Mouse (Mus musculus): ENCODE measurements around the gene 2510039O18Rik. TPM values are rescaled to one million over a fixed set of nuclear protein-coding genes. Genes with fewer than 3 reads are reported as not detected.

Gene 2510039O18Rik
- total and polyA plus RNA-seq, 3 experiments: 38.9 to 41.9 (median 41.2) TPM

DNA sequence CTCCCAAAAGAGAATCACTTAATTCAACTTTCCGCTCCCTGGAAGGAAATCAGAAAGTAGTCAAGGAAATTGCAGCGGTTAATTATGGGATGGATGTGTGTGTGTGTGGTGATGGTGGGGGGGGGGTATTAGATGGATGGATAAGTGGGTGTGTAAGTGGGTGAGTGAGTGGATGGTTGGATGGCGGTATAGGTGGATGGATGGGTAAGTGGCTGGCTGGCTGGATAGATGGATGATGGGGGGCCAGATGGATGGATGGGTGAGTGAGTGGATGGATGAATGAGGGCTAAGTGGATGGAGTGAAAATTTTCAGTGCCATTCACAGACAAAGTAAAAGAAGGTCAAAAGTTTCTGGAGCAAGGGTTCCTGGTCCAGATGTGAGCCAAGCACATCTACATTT, 3.7 kb upstream of the 2510039O18Rik start:
- Histone ChIP-seq H3K27ac (peak overlapping the region; percentile 94), H3K27me3 (ENCODE audit: control insufficient read depth, insufficient read depth, low read length) (no peaks in the 10 kb centered on the region), H3K79me2 (replicated peaks; ENCODE audit: control insufficient read depth, insufficient read depth, low read length) (peaks cover 5% of the 10 kb centered on the region), H3K36me3 (ENCODE audit: control insufficient read depth, insufficient read depth, low read length) (peaks cover 6% of the 10 kb centered on the region), H3K4me1 (ENCODE audit: control insufficient read depth, insufficient read depth, low read length) (peaks cover 38% of the 10 kb centered on the region), H3K9ac (ENCODE audit: low read depth, low read length) (peak overlapping the region; percentile 73), H3K4me3 (peak overlapping the region; percentile 96)
- 37% methylated on average over 3 of the region's 3 CpGs for WGBS
- DNase-seq: peak in 1 of 2 experiments; percentile 20
- intact Hi-C loops (cut with DNase I): loop anchor here (2.0 to 5.0 kb wide), 2 partner anchors 32 to 70 kb away; partner anchors contain the start of genes Fv1, Mfn2 and Miip
- TF ChIP-seq CTCF (IDR thresholded peaks at IDR 0.05) (no peak), POLR2A (IDR thresholded peaks at IDR 0.05; ENCODE audit: insufficient read depth, low read depth, low read length) (no peak), EP300 (IDR thresholded peaks at IDR 0.05; ENCODE audit: insufficient read depth, low read depth, low read length) (no peak)

DNA sequence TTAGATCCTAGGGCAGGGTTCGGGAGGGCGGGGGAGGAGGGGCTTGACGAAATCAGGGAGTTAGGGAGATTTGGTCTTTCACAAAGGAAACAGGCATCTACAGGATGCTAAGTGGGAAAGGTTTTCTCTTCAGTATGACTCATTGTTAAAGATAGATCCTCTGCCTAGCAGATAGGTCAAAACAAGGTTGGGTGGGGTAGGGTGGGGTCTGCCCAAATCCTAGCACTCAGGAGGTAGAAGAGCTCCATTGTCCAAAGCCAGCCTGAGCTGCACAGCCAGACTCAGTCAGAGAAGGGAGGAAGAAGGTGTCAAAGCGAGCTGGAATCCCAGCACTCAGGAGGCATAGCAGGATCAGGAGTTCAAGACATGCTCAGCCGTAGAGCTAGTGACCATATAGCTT, 3.2 kb upstream of the 2510039O18Rik start:
- Histone ChIP-seq H3K9ac (ENCODE audit: low read depth, low read length) (no peak overlapping the region), H3K4me3 (peak overlapping the region; percentile 21; the same call in 1 of the 2 replicates), H3K36me3 (ENCODE audit: control insufficient read depth, insufficient read depth, low read length) (peaks cover 10% of the 10 kb centered on the region), H3K79me2 (replicated peaks; ENCODE audit: control insufficient read depth, insufficient read depth, low read length) (peaks cover 5% of the 10 kb centered on the region), H3K27me3 (ENCODE audit: control insufficient read depth, insufficient read depth, low read length) (no peaks in the 10 kb centered on the region), H3K4me1 (ENCODE audit: control insufficient read depth, insufficient read depth, low read length) (peaks cover 42% of the 10 kb centered on the region), H3K27ac (peak overlapping the region; percentile 94)
- WGBS: 44% methylated on average over 5 of the region's 5 CpGs
- TF ChIP-seq POLR2A (IDR thresholded peaks at IDR 0.05; ENCODE audit: insufficient read depth, low read depth, low read length) (no peak), EP300 (IDR thresholded peaks at IDR 0.05; ENCODE audit: insufficient read depth, low read depth, low read length) (no peak), CTCF (IDR thresholded peaks at IDR 0.05) (no peak)
- peak in 1 of 2 experiments; percentile 37 for DNase-seq
- intact Hi-C loops (cut with DNase I): loop anchor here (2.0 to 5.0 kb wide), 2 partner anchors 33 to 70 kb away; partner anchors contain the start of genes Fv1, Mfn2 and Miip

DNA sequence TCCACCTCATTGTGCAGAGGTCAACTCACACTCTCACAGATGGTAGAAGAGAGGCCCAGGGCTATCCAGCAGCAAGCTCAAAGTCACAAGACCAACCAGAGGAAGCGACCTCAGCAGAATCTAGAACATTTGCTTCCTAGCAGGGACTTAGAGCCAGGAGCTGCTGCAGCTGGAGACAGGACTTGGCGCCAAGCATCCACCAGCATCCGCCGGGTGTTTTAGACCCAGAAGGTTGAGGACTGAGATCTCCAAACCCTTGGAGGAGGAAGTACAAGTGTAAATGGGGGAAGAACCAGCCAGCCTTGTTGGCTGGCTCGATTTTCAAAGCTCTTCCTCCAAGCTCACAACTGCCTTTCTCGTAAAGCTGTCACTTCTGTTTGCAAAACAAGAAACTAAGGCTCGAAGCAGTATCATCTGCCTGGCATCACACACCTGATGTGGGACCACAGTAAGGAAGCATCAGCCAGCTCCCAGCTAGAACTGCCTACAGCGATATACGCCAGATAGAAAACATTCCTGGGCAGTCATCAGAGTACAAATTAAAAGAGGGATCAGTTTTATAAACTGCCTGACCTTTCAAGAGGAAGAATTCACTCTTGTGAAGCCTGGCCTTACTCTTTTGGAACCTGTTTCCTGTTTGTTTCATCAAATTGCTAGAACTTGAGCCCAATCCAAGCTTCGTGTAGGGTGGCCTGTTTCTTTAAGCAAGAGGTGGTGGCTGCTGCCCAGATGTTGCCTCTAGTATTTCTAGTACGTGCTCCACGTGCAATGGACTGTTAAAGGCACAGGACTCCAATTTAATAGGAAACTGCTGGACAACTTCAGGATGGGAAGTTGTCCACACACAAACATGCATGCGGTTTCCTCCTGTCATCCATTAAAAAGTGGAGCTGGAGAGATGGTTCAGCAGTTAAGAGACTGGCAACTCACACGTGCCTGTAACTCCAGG, 2.3 kb upstream of the 2510039O18Rik start:
- 23% methylated on average over 14 of the region's 14 CpGs for WGBS
- Histone ChIP-seq H3K27me3 (ENCODE audit: control insufficient read depth, insufficient read depth, low read length) (no peaks in the 10 kb centered on the region), H3K4me1 (ENCODE audit: control insufficient read depth, insufficient read depth, low read length) (peaks cover 38% of the 10 kb centered on the region), H3K9ac (ENCODE audit: low read depth, low read length) (no peak overlapping the region), H3K27ac (peak overlapping the region; percentile 94), H3K36me3 (ENCODE audit: control insufficient read depth, insufficient read depth, low read length) (peaks cover 13% of the 10 kb centered on the region), H3K4me3 (peak overlapping the region; percentile 17; the same call in 1 of the 2 replicates), H3K79me2 (replicated peaks; ENCODE audit: control insufficient read depth, insufficient read depth, low read length) (peaks cover 5% of the 10 kb centered on the region)
- TF ChIP-seq CTCF (IDR thresholded peaks at IDR 0.05) (no peak), POLR2A (IDR thresholded peaks at IDR 0.05; ENCODE audit: insufficient read depth, low read depth, low read length) (peak; percentile 38; the same call in 1 of the 2 replicates), EP300 (IDR thresholded peaks at IDR 0.05; ENCODE audit: insufficient read depth, low read depth, low read length) (peak; percentile 74; the same call in 1 of the 2 replicates)
- peak; percentile 74 to 84 for DNase-seq
- intact Hi-C loops (cut with DNase I): loop anchor here (5.0 kb wide), 1 partner anchor 71 kb away; the partner anchor contains the start of genes Fv1 and Miip

DNA sequence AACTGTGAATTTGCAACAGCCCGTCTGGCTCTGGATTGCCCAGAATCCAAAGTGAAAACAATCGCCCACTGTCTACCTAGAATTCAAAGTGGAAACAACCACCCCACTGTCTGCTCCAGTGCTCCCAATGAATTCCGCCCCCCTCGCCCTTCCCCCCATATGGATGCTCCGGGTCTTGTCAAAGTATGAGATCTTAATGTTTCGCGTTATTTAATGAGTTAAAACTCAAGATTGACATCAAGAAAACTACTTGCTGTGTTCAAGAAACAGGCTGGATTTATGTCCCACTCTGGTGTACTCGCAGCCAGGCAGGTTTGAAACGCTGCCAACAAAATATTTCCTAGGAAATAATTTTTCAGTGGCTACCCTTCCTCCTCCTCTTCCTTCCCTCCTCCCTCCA, 584 bp upstream of the 2510039O18Rik start:
- Histone ChIP-seq H3K9ac (ENCODE audit: low read depth, low read length) (no peak overlapping the region), H3K27me3 (ENCODE audit: control insufficient read depth, insufficient read depth, low read length) (no peaks in the 10 kb centered on the region), H3K27ac (peak overlapping the region; percentile 94), H3K4me3 (no peak overlapping the region), H3K36me3 (ENCODE audit: control insufficient read depth, insufficient read depth, low read length) (peaks cover 14% of the 10 kb centered on the region), H3K79me2 (replicated peaks; ENCODE audit: control insufficient read depth, insufficient read depth, low read length) (peaks cover 5% of the 10 kb centered on the region), H3K4me1 (ENCODE audit: control insufficient read depth, insufficient read depth, low read length) (peaks cover 26% of the 10 kb centered on the region)
- intact Hi-C loops (cut with DNase I): no loop called here
- no peak for TF ChIP-seq EP300 (IDR thresholded peaks at IDR 0.05; ENCODE audit: insufficient read depth, low read depth, low read length)
- no peak for TF ChIP-seq CTCF (IDR thresholded peaks at IDR 0.05)
- no peak for TF ChIP-seq POLR2A (IDR thresholded peaks at IDR 0.05; ENCODE audit: insufficient read depth, low read depth, low read length)
- peak in 1 of 2 experiments; percentile 18 for DNase-seq
- WGBS: 36% methylated on average over 9 of the region's 9 CpGs

DNA sequence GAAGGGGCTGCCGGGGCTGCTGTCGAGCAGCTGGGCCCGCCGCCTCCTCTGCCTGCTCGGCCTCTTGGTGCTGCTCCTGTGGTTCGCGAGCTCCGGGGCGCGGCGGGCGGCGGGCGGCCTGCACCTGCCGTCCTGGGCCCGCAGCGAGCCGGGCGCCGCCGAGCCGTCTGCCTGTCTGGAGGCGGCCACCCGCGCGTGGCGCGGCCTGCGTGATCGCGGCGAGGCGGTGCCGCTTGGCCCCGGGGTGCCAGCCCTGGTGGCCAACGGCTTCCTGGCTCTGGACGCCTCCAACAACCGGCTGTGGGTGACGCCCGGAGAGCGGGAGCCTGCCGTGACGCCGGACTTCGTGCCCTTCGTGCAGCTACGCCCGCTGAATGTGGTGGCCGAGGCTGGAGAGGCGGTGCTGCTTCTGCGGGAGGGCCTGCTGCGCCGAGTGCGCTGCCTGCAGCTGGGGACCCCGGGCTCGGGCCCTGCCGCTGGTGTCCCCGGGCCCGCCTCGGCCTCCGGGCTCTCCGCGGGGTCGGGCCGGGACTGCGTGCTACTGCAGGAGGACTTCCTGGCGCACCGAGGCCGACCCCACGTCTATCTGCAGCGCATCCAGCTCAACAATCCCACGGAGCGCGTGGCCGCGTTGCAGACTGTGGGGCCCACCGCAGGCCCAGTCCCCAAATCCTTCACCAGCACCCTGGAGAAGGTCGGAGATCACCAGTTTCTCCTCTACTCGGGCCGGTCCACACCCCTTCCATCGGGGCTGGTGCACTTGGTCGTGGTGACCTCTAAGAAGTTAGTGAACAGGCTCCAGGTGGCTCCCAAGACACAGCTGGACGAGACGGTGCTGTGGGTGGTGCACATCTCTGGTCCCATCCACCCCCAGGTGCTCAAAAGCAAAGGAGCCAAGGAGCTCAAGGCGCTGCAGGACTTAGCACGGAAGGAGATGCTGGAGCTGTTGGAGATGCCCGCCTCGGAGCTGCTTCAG, 638 bp downstream of the 2510039O18Rik start:
- H3K9ac ChIP-seq (ENCODE audit: low read depth, low read length): peak overlapping the region; percentile 95
- DNase-seq: peak in 1 of 2 experiments; percentile 41
- H3K79me2 ChIP-seq (replicated peaks; ENCODE audit: control insufficient read depth, insufficient read depth, low read length): peaks cover 5% of the 10 kb centered on the region
- peak overlapping the region; percentile 67 for H3K27ac ChIP-seq
- H3K4me3 ChIP-seq: peak overlapping the region; percentile 84
- intact Hi-C loops (cut with DNase I): no loop called here
- TF ChIP-seq CTCF (IDR thresholded peaks at IDR 0.05) (no peak), EP300 (IDR thresholded peaks at IDR 0.05; ENCODE audit: insufficient read depth, low read depth, low read length) (no peak), POLR2A (IDR thresholded peaks at IDR 0.05; ENCODE audit: insufficient read depth, low read depth, low read length) (no peak)
- H3K36me3 ChIP-seq (ENCODE audit: control insufficient read depth, insufficient read depth, low read length): peaks cover 24% of the 10 kb centered on the region
- H3K4me1 ChIP-seq (ENCODE audit: control insufficient read depth, insufficient read depth, low read length): peaks cover 28% of the 10 kb centered on the region
- 4% methylated on average over 88 of the region's 88 CpGs for WGBS
- no peaks in the 10 kb centered on the region for H3K27me3 ChIP-seq (ENCODE audit: control insufficient read depth, insufficient read depth, low read length)

Measured in heart, adult 2 months (tissue).